Mouse (Mus musculus) MEL (cell line): ENCODE measurements around the gene Tmc6. TPM values are rescaled to one million over a fixed set of nuclear protein-coding genes. Genes with fewer than 3 reads are reported as not detected.

ENCODE experiments used
- DNase-seq: peaks from one replicate; pipeline ENCODE4 v3.0.0; 2011; ENCODE audit warnings: low read depth, low spot score
- H3K27ac ChIP-seq: 2 replicates; pipeline ENCODE4 v1.5.1; 2012; ENCODE audit warnings: low read depth, mild to moderate bottlenecking, control low read depth, low read length, moderate library complexity; ENCODE audit not compliant: control insufficient read depth
- H3K27me3 ChIP-seq, 2 experiments: fragments of 150-350 bp in 1 of 2; sonication (generic) in 1 of 2; 2 replicates each; pipeline ENCODE4 v1.6.1; 2012; ENCODE audit warnings: low read length in 2 of 2, mild to moderate bottlenecking in 2 of 2, improper control_type of control experiment in 1 of 2, moderate library complexity in 1 of 2; ENCODE audit not compliant: insufficient read depth in 2 of 2, control insufficient read depth in 1 of 2
- H3K36me3 ChIP-seq, 2 experiments: 2 replicates each; pipeline ENCODE4 v1.6.1; 2012 to 2014; ENCODE audit warnings: low read length in 2 of 2, improper control_type of control experiment in 1 of 2, inconsistent platforms in 1 of 2, mild to moderate bottlenecking in 1 of 2; ENCODE audit not compliant: insufficient read depth in 2 of 2, control insufficient read depth in 1 of 2
- H3K4me1 ChIP-seq, 2 experiments: fragments of 150-350 bp in 1 of 2; sonication (generic) in 1 of 2; 2 replicates each; pipeline ENCODE4 v1.6.1; 2012; ENCODE audit warnings: low read length in 2 of 2, improper control_type of control experiment in 1 of 2, mild to moderate bottlenecking in 1 of 2; ENCODE audit not compliant: insufficient read depth in 2 of 2, control insufficient read depth in 1 of 2
- H3K4me3 ChIP-seq, 2 experiments: fragments of 150-350 bp in 1 of 2; sonication (generic) in 1 of 2; 2 replicates each; pipeline ENCODE4 v1.5.1; 2012; ENCODE audit warnings: low read depth in 2 of 2, low read length in 2 of 2, mild to moderate bottlenecking in 2 of 2, moderate library complexity in 2 of 2, control low read depth in 1 of 2, improper control_type of control experiment in 1 of 2; ENCODE audit not compliant: control insufficient read depth in 1 of 2, insufficient read depth in 1 of 2
- H3K79me2 ChIP-seq: 2 replicates; pipeline ENCODE4 v1.6.1; 2012; ENCODE audit warnings: mild to moderate bottlenecking, low read length, moderate library complexity; ENCODE audit not compliant: control insufficient read depth, poor library complexity, insufficient read depth
- H3K9ac ChIP-seq: 2 replicates; pipeline ENCODE4 v1.6.1; 2012; ENCODE audit warnings: low read depth, mild to moderate bottlenecking, control low read depth, low read length, moderate library complexity; ENCODE audit not compliant: control insufficient read depth, poor library complexity, severe bottlenecking
- H3K9me3 ChIP-seq: fragments of 150-350 bp; sonication (generic); replicated peaks from 2 replicates; pipeline ENCODE4 v1.6.1; 2012; ENCODE audit warnings: mild to moderate bottlenecking, low read length, improper control_type of control experiment, moderate library complexity; ENCODE audit not compliant: insufficient read depth
- CHD1 ChIP-seq: IDR thresholded peaks from 2 replicates; pipeline ENCODE4 v1.6.1; 2012; ENCODE audit warnings: low read depth, mild to moderate bottlenecking, inconsistent platforms, low read length, improper control_type of control experiment
- CTCF ChIP-seq, 3 experiments: IDR thresholded peaks in 2 of 3; conservative IDR thresholded peaks in 1 of 3; 2 replicates each; pipeline ENCODE4 v1.5.1; 2011 to 2012; ENCODE audit warnings: low read length in 3 of 3, low read depth in 2 of 3, mild to moderate bottlenecking in 2 of 3, improper control_type of control experiment in 1 of 3, inconsistent platforms in 1 of 3, mixed read lengths in 1 of 3, moderate library complexity in 1 of 3; ENCODE audit not compliant: control insufficient read depth in 1 of 3, insufficient read depth in 1 of 3, poor library complexity in 1 of 3, severe bottlenecking in 1 of 3
- E2F4 ChIP-seq: IDR thresholded peaks from 2 replicates; pipeline ENCODE4 v1.6.1; 2011; ENCODE audit warnings: low read depth, low read length, improper control_type of control experiment, borderline replicate concordance
- EP300 ChIP-seq, 2 experiments: IDR thresholded peaks; 2 replicates each; pipeline ENCODE4 v1.6.1; 2011; ENCODE audit warnings: improper control_type of control experiment in 2 of 2, low read length in 2 of 2, low read depth in 1 of 2, mild to moderate bottlenecking in 1 of 2
- GABPA ChIP-seq: IDR thresholded peaks from 2 replicates; pipeline ENCODE4 v1.6.1; 2012; ENCODE audit warnings: low read depth, mild to moderate bottlenecking, inconsistent platforms, low read length, improper control_type of control experiment, moderate library complexity
- GATA1 ChIP-seq: IDR thresholded peaks from 2 replicates; pipeline ENCODE4 v1.6.1; 2011; ENCODE audit warnings: low read depth, low read length, improper control_type of control experiment
- JUND ChIP-seq: IDR thresholded peaks from 2 replicates; pipeline ENCODE4 v1.6.1; 2011; ENCODE audit warnings: low read depth, mild to moderate bottlenecking, improper control_type of control experiment, low read length
- MAZ ChIP-seq: IDR thresholded peaks from 2 replicates; pipeline ENCODE4 v1.6.1; 2012; ENCODE audit warnings: low read depth, mild to moderate bottlenecking, inconsistent platforms, low read length, improper control_type of control experiment
- MXI1 ChIP-seq: IDR thresholded peaks from 2 replicates; pipeline ENCODE4 v1.6.1; 2011; ENCODE audit warnings: mild to moderate bottlenecking, low read depth, low read length, improper control_type of control experiment
- MYB ChIP-seq: IDR thresholded peaks from 2 replicates; pipeline ENCODE4 v1.6.1; 2011; ENCODE audit warnings: mild to moderate bottlenecking, low read depth, low read length, improper control_type of control experiment
- NELFE ChIP-seq: IDR thresholded peaks from 2 replicates; pipeline ENCODE4 v1.6.1; 2011; ENCODE audit warnings: low read depth, low read length, improper control_type of control experiment
- NRF1 ChIP-seq: IDR thresholded peaks from 2 replicates; pipeline ENCODE4 v1.6.1; 2014; ENCODE audit warnings: low read depth, mild to moderate bottlenecking, inconsistent platforms, low read length, improper control_type of control experiment, moderate library complexity; ENCODE audit not compliant: poor library complexity, insufficient read depth, severe bottlenecking
- POLR2A ChIP-seq, 2 experiments: IDR thresholded peaks; 2 replicates each; pipeline ENCODE4 v1.6.1; 2011 to 2012; ENCODE audit warnings: low read length in 2 of 2, mild to moderate bottlenecking in 2 of 2, control low read depth in 1 of 2, improper control_type of control experiment in 1 of 2, low read depth in 1 of 2, moderate library complexity in 1 of 2; ENCODE audit not compliant: control insufficient read depth in 1 of 2, insufficient read depth in 1 of 2, poor library complexity in 1 of 2
- POLR2AphosphoS5 ChIP-seq: IDR thresholded peaks from 2 replicates; pipeline ENCODE4 v1.6.1; 2012; ENCODE audit warnings: low read depth, borderline replicate concordance, mild to moderate bottlenecking, inconsistent platforms, low read length, moderate library complexity, mixed read lengths
- RAD21 ChIP-seq: IDR thresholded peaks from 2 replicates; pipeline ENCODE4 v1.6.1; 2011; ENCODE audit warnings: mild to moderate bottlenecking, low read depth, low read length, improper control_type of control experiment
- RCOR1 ChIP-seq: IDR thresholded peaks from 2 replicates; pipeline ENCODE4 v1.6.1; 2012; ENCODE audit warnings: low read depth, mild to moderate bottlenecking, inconsistent platforms, low read length, improper control_type of control experiment
- SIN3A ChIP-seq: IDR thresholded peaks from 2 replicates; pipeline ENCODE4 v1.6.1; 2012; ENCODE audit warnings: low read length, improper control_type of control experiment, inconsistent platforms
- TAL1 ChIP-seq: IDR thresholded peaks from 2 replicates; pipeline ENCODE4 v1.6.1; 2012; ENCODE audit warnings: mild to moderate bottlenecking, inconsistent platforms, low read length, moderate library complexity, mixed read lengths
- TBP ChIP-seq: IDR thresholded peaks from 2 replicates; pipeline ENCODE4 v1.8.0; 2011; ENCODE audit warnings: low read depth, low read length, improper control_type of control experiment
- USF1 ChIP-seq: IDR thresholded peaks from 2 replicates; pipeline ENCODE4 v1.6.1; 2014; ENCODE audit warnings: low read depth, mild to moderate bottlenecking, inconsistent platforms, low read length, improper control_type of control experiment, moderate library complexity
- USF2 ChIP-seq, 2 experiments: IDR thresholded peaks; 2 replicates each; pipeline ENCODE4 v1.6.1; 2011 to 2012; ENCODE audit warnings: improper control_type of control experiment in 2 of 2, low read length in 2 of 2, borderline replicate concordance in 1 of 2, inconsistent platforms in 1 of 2, low read depth in 1 of 2, mild to moderate bottlenecking in 1 of 2; ENCODE audit not compliant: insufficient read depth in 1 of 2
- ZKSCAN1 ChIP-seq: IDR thresholded peaks from 2 replicates; pipeline ENCODE4 v1.6.1; 2012; ENCODE audit warnings: low read depth, mild to moderate bottlenecking, inconsistent platforms, low read length, improper control_type of control experiment, moderate library complexity
- polyA plus RNA-seq, 2 experiments: library from polyadenylated mRNA; stranded (reverse) in 1 of 2; unstranded in 1 of 2; fragments of >175 nt in 1 of 2; fragments of >200 nt in 1 of 2; gene quantifications; 2 replicates each; pipeline versions ENCODE4 v1.2.1 to v1.2.4; 2012; ENCODE audit warnings: low replicate concordance in 2 of 2, low read depth in 1 of 2; ENCODE audit not compliant: insufficient read length in 2 of 2, insufficient read depth in 1 of 2, missing spikeins in 1 of 2
- total RNA-seq: library from RNA; depleted of rRNA; stranded (reverse); fragments of 300-350 nt; gene quantifications from 2 replicates; pipeline ENCODE4 v1.2.3, GENCODE M21; 2012

Tmc6 gene
- total and polyA plus RNA-seq, 3 experiments, result 48.8 to 61.2 TPM; not detected in 1

DNA sequence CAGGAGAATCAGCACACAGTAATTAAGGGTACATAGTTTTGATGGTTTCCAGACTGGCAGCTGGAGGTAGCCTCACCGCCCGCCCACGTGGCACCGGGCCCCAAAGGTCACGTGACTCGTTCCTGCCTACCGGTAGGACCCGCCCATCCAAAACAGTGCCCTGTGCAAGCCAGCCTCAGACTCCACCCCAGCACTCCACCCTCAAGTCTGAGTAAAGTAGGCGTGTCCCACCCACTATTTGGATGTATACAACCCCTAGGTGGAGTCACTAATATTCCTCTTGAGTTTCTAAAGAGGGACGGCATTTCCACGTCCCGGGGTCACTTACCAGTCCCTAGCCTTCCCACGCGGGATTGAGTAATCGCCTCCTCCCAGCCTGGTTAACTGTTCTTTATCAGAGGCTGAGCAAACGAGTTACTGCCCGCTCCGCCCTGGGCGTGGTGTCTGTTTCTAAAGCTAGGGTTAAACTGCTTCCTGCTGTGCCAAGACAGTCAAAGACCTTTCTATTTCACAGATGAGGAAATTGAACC, 1.4 kb downstream of the Tmc6 start (continued):
- peak; percentile 99 for TF ChIP-seq MXI1
- TF ChIP-seq MYB, result 0 out of 2 replicates have a peak, but pooled peaks have one; percentile 42
- peak; percentile 31 to 90; a peak in 3 of 4 replicates for TF ChIP-seq EP300 (IDR thresholded peaks at IDR 0.05; ENCODE audit: low read depth in 1 of 2, low read length in 2 of 2)
- TF ChIP-seq TAL1, result peak; percentile 65
- no peak for TF ChIP-seq ZKSCAN1
- 0 out of 2 replicates have a peak, but pooled peaks have one; percentile 19 for TF ChIP-seq MAZ
- TF ChIP-seq TBP, result peak; percentile 47; the same call in 1 of the 2 replicates
- TF ChIP-seq GABPA, result no peak
- TF ChIP-seq NRF1, result 0 out of 2 replicates have a peak, but pooled peaks have one; percentile 6
- TF ChIP-seq POLR2A (IDR thresholded peaks at IDR 0.05; ENCODE audit: control insufficient read depth in 1 of 2, insufficient read depth in 1 of 2, low read depth in 1 of 2, low read length in 2 of 2, poor library complexity in 1 of 2), result peak in 1 of 2 experiments; percentile 52; a peak in 3 of 4 replicates
- TF ChIP-seq E2F4, result no peak
- no peak for TF ChIP-seq POLR2AphosphoS5
- peak; percentile 99 for TF ChIP-seq USF1
- peak; percentile 94 for TF ChIP-seq SIN3A
- no peak for TF ChIP-seq CHD1
- no peak for TF ChIP-seq RAD21
- peak; percentile 85 for TF ChIP-seq GATA1
- peak; percentile 95 to 97 for TF ChIP-seq USF2 (IDR thresholded peaks at IDR 0.05; ENCODE audit: borderline replicate concordance in 1 of 2, insufficient read depth in 1 of 2, low read depth in 1 of 2, low read length in 2 of 2)
- no peak for TF ChIP-seq JUND

DNA sequence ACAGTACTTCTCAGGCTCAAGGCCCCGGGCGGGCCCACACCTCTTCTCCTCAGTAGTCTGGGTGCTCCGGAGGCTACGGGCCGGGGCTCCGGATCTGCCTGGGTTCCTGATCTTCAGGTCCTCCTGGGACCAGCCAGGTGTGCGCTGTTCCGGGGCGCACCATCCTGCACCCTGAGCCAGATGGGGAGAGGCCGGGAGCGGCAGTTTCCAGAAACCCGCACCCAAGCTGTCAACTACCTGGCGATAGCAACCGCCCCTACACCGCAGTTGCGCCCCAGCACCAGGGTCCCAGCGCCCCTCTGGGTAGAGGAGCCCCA, 1.8 kb downstream of the Tmc6 start:
- H3K79me2 ChIP-seq, result peaks cover 34% of the 10 kb centered on the region
- H3K4me1 ChIP-seq, result peaks cover 3 to 13% of the 10 kb centered on the region in 2 experiments; a peak in 2 of 4 replicates
- no peaks in the 10 kb centered on the region for H3K9me3 ChIP-seq
- TF ChIP-seq NRF1 (0 out of 2 replicates have a peak, but pooled peaks have one; percentile 4), RCOR1 (no peak), POLR2AphosphoS5 (no peak), NELFE (no peak), CHD1 (no peak), MYB (0 out of 2 replicates have a peak, but pooled peaks have one; percentile 8), CTCF (IDR thresholded peaks at IDR 0.05 in 2 of 3, conservative IDR thresholded peaks at IDR 0.05 in 1 of 3; ENCODE audit: control insufficient read depth in 1 of 3, insufficient read depth in 1 of 3, low read depth in 2 of 3, low read length in 3 of 3, poor library complexity in 1 of 3, severe bottlenecking in 1 of 3) (no peak)
- DNase-seq, result no peak
- peak overlapping the region; percentile 96 for H3K27ac ChIP-seq
- no peaks in the 10 kb centered on the region for H3K27me3 ChIP-seq
- no peaks in the 10 kb centered on the region for H3K36me3 ChIP-seq
- H3K9ac ChIP-seq, result peak overlapping the region; percentile 77
- peak overlapping the region; percentile 67 to 74 for H3K4me3 ChIP-seq
